Mouse (Mus musculus): ENCODE data around the gene Glis3.

DNA sequence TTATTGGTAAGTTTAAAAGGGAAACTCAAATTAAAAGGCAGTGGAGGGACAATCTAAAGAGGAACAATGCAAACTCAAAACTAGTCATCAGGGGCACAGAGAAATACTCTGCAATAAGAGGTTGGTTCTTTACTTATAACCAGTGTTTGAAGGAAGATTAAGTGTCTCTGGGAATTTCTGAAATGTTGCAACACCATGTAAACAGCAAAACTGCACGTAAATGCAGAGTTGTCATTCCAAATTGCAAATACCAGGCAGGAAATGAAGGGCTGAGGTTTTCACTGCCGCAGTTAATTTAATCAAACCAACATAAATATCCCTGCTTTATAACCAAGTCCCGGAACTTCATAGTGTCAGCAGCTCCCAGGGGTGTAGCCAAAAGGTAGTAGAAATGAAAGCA is 342.3 kb downstream of the Glis3 start:
- TF ChIP-seq CTCF (IDR thresholded peaks at IDR 0.05; ENCODE audit: low read depth) (no peak), EP300 (IDR thresholded peaks at IDR 0.05; ENCODE audit: low read depth) (no peak)
